Mouse (Mus musculus) brain, embryonic 18.5 days (tissue): Measurements from ENCODE around the gene 2610301B20Rik.
"Not testable (repeated sequence)": the region's sequence is repeated elsewhere in the genome, so short reads cannot be mapped to it uniquely, and the experiment has no call there.

Experiments used
- DNase-seq: peaks from one replicate; pipeline ENCODE4 v3.0.0-alpha.2; 2012; ENCODE audit warnings: low read depth, low spot score

The 2610301B20Rik gene

DNA sequence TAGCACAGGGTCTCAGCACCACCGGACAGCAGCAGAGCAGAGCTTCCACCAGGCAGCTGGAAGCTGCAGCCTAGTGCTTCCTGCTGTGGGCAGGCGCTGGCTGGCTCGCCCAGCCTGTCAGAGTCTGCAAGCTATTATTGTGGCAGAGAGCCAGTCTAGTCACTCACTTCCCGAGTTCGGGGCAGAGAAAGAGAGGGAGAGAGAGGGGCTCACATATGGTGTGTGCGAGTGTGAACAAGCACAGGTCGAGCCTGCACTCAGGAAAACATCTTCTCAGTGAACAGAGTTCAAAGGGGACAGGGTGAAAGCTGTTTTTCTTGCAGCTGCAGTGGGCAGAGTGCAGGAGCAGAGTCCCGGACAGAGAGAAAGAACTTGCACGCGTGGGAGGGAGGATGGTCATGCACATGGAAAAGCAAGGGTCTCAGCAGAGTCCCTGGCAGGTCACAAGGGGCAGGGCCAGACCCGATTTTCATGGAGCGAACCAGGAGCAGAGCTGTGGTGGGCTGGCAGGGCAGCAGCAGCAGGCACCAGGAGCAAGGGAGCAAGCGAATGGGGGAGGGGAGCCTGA is 31.0 kb downstream of the 2610301B20Rik start:
- no peak for DNase-seq

DNA sequence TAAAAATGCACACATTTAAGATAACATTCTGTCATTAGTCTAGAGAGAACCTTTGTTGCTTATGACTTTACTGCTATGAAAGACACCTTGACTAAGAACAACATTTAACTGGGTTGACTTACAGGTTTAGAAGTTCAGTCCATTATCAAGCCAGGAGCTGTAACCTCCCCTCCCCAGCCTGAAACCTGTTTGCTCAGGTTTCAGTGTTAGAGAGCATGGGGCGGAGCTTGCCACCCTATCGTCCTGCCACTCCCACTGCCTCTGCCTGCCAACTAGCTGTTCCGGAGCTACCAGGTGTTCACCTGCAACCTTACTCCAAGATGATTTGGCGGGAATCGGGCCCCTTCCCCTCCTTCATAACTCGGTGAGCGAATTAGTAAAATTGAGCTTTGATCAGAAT is 37.1 kb downstream of the 2610301B20Rik start:
- not testable (repeated sequence) for DNase-seq

DNA sequence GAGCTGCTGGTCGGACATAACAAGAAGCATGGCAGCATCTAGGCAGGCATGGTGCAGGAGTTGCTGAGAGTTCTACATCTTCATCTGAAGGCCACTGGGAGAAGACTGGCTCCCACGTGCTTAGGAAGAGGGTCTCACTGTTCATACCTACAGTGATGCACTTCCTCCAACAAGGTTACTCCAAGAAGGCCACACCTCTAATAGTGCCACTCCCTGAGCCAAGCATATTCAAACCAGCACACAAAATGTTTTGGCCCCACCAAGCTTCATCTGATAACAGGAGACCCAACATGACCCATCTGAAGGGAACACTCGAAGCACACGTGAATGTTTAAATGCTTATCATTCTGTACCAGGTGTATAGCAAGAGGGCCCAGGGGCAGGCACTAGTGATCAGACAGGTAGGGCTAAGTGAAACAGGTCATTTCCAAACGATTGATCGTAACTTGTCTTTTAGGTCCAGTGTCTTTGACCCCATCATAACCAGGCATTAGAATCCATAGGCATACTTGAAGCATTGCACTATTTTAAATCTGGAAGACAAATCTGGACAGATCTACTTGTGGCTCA is 37.7 kb downstream of the 2610301B20Rik start:
- DNase-seq: no peak

DNA sequence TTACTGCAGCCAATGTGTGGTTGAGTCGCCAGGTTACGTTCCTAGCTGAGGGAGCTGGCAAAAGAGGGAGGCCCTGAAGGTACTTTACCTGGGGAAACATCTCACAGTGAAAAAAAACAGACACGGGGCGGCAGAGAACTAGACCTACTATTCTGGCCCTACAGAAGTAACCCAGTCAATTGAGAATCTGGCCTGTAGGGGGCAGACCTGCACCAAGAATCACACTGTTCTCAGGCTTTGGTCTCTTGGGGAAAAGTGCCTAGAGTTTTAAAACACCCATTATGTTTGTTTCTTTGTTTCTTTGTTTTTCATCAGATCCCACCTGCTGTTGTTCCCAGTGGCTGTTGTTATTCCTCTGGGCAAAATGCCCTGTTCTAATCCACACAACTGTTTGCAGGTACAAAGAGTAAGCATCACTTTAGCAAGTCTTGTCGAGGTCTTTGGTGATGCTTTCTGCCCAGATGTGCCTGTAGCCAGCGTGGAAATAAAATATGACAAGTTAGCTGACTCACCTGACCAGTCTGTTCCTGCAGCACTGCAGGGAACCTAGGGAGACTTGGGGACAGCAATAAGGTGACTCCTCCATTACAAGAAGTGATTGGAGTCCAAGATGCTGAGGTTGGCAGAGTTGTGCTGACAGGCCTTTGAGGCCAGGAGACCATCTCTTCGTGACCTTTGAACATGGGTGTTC is 38.5 kb downstream of the 2610301B20Rik start:
- peak; percentile 61 for DNase-seq

DNA sequence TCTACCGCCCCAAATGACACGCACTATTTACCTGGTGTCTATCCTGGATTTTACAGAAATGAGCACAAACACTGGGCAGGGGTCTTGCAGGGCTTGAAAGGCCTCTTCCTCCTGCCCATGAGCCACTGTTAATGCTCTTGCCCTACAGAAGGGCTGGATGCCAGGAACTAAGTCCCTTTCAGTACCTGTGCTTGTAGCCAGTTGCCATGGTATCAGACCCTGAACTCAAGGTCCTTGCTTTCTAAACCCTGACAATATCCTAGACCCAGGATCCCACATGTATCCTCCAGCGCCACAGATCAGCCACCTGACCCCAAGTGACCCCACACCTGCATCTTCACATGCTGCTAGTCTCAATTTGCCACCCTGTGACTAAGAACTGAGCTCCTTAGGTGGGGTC is 39.1 kb downstream of the 2610301B20Rik start:
- DNase-seq: no peak

DNA sequence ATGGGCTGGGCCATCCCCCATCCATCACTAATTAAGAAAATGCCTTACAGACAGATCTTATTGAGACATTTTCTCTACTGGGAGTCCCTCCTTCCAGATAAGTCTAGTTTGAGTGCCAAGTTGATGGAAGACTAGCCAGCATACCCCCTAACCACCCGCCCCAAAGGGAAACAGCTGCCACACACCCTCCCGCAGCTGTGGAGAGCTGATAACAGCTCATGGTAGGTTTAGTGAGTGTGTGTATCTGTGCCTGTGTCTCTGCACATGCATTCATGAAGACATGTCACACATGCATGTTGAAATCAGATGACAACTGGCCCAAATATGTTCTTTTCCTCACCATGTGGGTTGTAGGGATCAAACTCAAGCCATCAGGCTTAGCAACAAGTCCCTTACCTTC is 40.5 kb downstream of the 2610301B20Rik start:
- no peak for DNase-seq

DNA sequence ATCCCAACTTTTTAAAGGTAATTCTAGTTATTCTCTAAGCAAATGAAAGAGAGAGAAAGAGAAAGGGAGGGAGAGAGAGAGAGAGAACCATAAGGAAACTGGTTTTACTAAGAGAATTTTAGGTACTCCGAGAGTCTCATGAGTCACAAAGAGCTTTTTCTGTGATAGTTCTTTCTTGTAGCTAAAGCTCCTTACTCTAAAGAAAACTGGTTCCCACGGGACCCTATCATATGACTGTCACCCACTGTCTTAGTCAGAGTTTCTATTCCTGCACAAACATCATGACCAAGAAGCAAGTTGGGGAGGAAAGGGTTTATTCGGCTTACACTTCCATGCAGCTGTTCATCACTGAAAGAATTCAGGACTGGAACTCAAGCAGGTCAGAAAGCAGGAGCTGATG is 41.0 kb downstream of the 2610301B20Rik start:
- DNase-seq: no peak

DNA sequence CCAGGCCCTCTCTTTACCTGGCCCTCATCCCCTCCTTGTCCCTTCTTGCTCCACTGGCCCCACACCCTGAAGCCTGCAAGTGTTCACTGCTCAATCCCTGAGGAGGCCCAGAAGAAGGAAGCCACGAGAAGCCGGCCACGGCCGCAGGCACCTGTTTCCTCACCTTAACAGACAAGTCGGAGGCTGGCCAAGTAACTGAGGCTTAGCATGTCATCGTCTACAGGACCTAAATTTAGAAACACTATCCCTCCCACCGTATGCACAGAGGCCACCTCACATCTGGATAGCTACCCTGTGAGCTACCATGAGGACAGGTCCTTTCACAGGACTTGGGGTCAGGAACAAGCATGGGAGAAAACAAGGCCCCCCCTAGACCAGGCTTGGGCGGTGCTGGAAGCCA is 44.1 kb downstream of the 2610301B20Rik start:
- DNase-seq: no peak

DNA sequence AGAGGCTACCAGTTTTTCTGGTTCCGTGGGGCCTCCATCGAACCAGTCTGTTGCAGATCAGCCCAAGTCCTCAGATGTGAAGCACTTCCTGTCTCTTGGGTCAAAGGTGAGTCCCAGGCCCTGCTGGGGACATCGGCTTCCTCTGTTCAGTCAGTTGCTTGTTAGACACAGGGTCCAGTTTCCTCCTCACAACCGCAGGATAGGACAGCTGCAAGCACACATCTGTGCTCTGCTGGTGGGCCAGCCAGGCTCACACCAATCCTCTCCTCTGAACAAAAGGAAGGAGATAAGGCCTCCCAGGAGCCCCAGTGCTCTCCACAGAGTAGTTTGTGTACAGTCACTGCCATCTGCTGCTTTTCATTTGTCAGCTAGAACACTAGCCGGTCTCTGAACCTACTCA is 44.8 kb downstream of the 2610301B20Rik start:
- DNase-seq: no peak

- DNase-seq: no peak
Observed at GRCm38 (mm10) chr4:10919530-10919929, 45.2 kb downstream of the 2610301B20Rik start.

- no peak for DNase-seq
Observed at GRCm38 (mm10) chr4:10919987-10920386, 45.7 kb downstream of the 2610301B20Rik start.

- no peak for DNase-seq
Observed at GRCm38 (mm10) chr4:10920622-10921021, 46.3 kb downstream of the 2610301B20Rik start.

- no peak for DNase-seq
Observed at GRCm38 (mm10) chr4:10923180-10923579, 48.9 kb downstream of the 2610301B20Rik start.

- no peak for DNase-seq
Observed at GRCm38 (mm10) chr4:10924140-10924539, 49.8 kb downstream of the 2610301B20Rik start.

DNA sequence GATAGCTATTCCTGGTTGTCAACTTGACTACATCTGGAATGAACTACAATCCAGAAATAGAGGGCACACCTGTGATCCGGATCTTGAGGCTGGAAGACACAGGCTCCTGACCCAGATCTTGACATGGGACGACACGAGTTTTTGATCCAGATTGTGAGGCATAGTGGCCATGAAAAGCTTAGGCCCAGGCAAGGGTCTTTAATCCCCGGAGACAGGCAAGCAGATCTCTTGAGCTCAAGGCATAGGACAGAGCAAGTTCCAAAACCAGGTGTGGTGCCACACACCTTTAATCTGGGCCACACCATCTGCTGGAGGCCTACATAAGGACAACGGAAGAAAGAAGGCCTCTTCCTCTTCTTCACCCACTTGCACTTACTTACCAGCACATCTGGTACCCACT is 50.2 kb downstream of the 2610301B20Rik start:
- no peak for DNase-seq

GRCm38 (mm10) chr4:10926416-10926815 is 52.1 kb downstream of the 2610301B20Rik start:
- DNase-seq: no peak

GRCm38 (mm10) chr4:10928158-10928557 is 53.9 kb downstream of the 2610301B20Rik start:
- no peak for DNase-seq

DNA sequence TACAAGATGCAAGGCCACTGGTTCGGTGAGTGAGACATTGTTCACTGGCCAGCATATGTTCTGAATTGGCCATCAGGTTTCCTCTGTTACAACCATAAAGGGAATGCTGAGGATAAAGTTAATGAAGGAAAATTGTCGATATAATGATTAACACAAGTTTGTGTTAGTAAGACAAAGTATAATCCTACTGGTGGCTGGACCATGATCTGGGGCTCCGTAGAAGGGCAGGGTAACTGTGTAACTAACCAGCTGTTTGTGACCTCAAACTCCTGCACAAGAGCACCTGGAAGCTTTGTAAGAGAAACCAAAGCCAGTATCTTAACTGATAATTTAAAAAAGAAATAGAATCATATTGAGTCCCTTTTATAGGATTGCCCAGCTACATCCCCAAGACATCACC is 55.4 kb downstream of the 2610301B20Rik start:
- DNase-seq: no peak

DNA sequence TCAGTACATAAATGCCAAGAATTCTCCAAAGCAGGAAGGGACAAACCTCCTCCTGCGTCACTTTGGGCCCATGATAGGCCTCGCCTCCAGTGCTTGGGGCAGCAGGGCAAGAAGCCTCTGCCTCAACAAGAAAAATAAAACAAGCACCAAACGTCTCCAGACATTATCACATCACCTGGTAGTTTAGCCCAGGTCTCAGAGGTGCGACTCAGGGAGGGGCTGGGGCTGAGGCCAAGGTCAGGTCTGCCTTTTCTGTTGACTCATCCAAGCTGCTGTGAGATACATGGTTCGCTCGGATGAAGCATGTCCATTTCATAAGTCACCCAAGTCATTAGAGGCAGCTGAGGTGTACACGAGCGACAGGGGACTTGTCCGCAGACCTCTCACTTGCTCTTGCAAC is 56.7 kb downstream of the 2610301B20Rik start:
- no peak for DNase-seq

DNA sequence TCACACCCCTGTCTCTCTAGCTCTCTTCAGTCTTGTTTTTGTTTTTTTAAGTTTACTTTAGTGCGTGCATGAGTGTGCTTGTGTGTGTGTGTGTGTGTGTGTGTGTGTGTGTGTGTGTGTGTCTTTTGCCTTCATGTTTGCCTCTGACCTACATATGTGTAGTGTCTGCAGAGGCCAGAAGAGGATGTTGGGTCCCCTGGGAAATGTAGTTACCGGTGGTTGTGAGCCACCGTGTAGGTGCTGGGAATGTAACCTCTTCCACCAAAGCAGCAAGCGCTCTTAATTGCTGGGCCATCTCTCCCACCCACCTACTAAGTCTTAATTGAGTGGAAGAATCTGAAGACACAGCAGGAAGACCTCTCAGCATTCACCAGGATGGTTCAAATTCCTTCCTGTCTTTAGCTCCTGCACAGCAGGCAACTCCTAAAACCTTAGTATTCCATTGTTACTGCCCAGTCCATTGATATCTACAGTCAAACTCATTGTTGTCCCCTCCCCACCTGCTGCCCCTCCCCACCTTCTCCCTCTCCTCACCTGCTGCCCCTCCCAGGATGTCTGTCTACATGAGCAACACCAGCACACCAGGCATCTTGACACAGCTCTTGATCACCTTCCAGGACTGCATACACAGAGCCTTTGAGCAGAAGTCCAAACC is 57.9 kb downstream of the 2610301B20Rik start:
- DNase-seq: no peak

- no peak for DNase-seq
Observed at GRCm38 (mm10) chr4:10932782-10933181, 58.5 kb downstream of the 2610301B20Rik start.

GRCm38 (mm10) chr4:10936766-10937165 is 62.5 kb downstream of the 2610301B20Rik start:
- DNase-seq: no peak
